Mouse (Mus musculus): ENCODE data around the gene Mbd6.

Gene Mbd6

DNA sequence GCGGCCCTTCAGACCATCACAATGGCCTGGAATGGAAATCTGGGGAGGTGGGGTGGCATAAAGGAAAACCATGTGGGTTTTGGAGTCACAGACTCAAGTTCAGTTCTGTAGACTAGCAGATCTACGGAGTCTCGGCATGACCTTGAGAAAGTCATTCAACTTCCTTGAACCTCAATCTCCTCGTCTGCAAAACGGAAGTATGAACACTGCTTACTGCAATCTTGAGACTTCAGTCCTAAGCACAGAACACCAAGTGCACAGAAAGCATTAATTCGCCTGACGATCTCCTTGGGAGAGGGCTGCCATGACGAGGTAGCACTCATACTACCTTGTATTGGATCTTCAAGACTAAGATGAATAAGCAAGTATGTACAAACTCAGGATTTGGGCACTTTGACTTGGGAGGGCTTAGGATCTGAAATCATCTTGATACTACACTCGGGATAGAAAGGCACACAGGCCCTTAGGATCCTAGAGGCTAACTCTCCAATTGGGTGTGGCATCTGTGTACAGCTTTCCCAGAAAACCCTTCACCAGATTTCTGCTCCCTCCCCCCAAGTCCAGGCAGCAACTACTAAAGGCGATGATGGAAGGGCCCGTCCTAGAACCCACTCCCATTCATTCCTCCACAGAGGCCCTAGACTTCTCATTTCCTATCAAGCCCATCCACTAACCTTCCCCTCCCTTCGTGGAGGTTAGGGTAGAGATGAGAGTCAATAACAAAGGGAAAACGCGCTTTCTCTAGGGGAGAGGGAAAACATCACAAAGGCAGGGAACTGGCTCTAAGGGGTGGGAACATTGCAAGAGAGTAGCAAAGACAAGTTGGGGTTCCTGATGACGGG lies 26.9 kb downstream of the Mbd6 start:
- DNase-seq, result no peak

DNA sequence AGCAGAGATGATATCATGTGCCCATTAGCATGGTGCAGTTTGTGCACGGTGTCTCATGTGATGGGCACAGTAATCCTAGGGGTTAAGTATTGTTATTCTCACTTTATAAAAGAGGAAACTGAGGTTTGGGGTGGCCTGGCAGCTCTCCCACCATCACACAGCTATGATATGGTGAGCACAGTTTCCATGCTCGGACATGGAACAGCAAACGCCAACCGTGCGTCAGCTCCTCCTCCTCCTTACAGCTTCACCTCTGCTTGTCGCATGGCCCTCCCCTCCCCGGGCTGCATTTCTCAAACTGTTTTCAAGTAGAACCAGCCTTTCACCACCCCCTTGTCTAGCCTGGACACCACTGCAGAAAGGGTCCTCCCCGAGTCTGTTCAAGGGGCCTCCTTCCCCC lies 30.3 kb downstream of the Mbd6 start:
- no peak for DNase-seq

DNA sequence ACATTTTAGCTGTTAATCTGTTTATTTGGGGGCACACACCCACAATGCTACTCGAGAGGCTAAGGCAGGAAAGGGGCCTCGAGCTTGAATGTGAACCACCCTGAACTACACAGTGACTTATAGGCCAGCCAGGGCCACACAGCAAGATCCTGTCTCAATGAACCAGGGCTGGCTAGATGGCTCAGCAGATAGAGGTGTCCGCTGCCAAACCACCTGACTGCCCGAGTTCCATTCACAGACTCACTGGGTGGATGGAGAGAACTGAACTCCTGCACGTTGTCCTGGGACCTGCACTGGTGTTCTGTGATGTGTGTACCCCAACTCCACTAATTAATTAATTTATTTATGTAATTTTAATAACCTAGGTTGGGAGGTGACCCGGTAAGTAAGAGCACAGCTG lies 31.0 kb downstream of the Mbd6 start:
- DNase-seq, result no peak

DNA sequence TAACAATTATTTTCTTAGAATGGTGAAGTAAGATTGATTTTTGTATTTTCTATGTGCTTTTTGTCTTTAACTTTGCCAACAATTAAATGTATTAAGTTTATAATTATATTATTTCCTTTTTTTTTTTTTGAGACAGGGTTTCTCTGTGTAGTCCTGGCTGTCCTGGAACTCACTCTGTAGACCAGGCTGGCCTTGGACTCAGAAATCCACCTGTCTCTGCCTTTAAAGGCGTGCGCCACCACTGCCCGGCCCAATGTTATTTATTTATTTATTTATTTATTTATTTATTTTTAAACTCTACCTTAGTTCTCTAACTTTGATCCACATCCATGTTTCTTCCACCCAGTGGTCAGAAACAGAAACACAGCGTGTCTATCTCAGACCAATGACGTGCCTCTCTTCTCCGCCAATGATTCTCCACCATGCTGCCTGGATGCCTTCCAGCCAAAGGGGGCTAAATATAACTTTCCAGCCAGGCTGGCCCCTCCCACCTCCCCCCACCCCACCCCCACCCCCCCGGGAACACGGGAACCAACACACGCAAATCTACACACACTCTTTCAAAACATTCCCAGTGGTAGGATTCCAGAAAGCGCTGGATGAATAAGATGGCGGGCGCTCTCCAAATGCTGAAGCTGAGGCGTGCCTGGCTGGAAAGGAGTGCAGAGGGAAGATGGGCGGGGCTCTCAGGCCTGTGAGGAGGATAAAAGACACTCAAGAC lies 33.0 kb downstream of the Mbd6 start:
- no peak for DNase-seq

DNA sequence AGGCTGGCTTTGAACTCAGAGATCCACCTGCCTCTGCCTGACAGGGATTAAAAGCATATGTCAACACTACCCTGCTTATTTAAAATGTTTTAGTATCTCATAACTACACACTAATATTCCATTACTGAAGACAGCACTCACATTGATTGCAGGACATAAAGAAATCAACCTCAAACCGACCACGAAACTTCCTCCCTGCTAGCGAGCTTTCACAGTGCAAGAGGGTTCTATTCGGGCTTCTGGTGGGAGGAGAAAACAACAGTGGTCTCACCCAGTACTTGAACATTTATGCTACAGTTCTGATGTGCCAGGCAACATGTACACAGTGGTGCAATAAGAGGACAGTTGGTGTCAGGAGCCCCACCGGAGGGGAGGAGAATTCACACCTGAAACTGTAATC lies 38.0 kb downstream of the Mbd6 start:
- no peak for DNase-seq

DNA sequence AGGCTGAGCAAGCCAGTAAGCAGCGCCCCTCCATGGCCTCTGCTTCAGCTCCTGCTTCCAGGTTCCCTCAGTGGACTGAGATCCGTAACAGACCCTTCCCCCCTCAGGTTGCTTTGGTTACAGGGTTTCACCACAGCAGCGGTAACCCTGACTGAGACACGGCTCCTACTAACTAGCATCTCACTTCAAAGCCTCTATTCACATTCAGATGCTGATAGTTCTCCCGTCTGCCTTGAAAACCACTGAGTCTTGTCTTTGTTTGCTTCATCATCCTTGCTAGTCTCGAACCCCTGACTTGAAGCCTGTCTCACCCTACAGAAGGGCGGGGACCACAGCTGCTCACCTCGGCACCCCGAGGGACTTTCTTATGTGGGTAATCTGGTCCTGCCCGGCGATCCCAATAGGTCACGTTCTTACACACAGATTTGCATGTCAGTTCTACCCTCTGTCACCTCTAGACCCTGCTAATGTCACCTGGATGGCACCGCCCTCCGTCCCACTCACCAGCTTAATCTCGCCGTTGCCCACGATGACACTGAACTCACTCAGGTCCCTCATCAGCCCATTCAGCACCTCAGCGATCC lies 50.5 kb downstream of the Mbd6 start:
- no peak for DNase-seq

DNA sequence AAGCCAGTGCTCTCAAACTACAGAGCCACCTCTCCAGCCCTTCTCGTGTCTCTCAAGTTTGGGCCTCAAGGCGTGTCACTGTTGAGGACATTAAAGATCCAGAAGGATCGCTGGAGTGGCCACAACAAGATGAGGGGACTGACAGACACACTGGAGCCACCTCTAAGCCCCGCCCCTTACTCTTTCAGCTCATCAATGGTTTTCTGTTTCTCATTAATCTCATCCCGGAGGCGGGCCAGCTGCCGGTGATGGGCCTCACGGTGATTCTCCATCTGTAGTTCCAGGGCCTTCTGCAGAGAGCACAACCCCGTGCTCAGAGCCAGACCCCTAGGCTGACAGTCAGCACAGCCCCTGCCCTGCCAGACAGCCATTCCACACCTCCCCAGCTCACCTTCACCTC lies 52.3 kb downstream of the Mbd6 start:
- DNase-seq, result no peak

DNA sequence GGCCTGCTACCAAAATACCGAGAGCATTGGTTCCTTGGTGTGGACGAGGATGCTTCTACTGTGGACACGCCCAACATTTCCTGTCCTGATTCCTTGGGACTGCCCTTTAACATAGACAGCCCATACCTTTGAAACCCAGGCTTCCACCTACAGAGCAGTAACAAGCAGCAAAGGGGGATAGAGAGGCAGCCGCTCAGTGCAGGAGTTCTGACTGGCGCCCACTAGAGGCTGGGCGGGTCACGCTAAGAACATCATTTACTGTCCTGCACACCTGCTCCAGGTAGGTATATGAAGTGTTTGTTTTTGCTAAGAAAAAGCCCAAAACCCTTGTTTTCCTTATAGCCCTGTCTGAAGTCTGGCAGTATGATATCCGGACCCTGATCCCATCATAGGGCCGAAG lies 55.7 kb downstream of the Mbd6 start:
- no peak for DNase-seq
